Comparison of ENCODE assay signal across 19 mouse cellular contexts in genomic region chr9:45429392-45429791, GRCm38 (mm10). TPM values are rescaled to one million over a fixed set of nuclear protein-coding genes. Genes with fewer than 3 reads are reported as not detected.
DNase-seq lines count a peak whose midpoint lies in the region; ATAC-seq and TF ChIP-seq lines count a peak whose summit lies in the region.
"Had no signal": no experiment of that assay in that cellular context is flagged by ENCODE, and none has a peak within 500 bp of the region (broad histone marks: within the 10 kb centered on the region; RNA-seq: fewer than 3 reads in every experiment).

No protein-coding gene starts in this region.

- H3K4me2 ChIP-seq in embryonic facial prominence, embryonic 15.5 days (replicated peaks), result 0 out of 2 replicates have a peak overlapping the region, but pooled peaks have one; percentile 84
- H3K4me2 ChIP-seq in midbrain, embryonic 13.5 days (replicated peaks), result peak overlapping the region; percentile 78; the same call in 1 of the 2 replicates
- no peak overlapping the region for H3K4me2 ChIP-seq in midbrain, embryonic 11.5 days
- H3K4me2 ChIP-seq in hindbrain, postnatal 0 days (ENCODE audit: low read depth, low read length), result peak overlapping the region; percentile 86
- peak overlapping the region; percentile 61; the same call in 1 of the 2 replicates for H3K4me2 ChIP-seq in neural tube, embryonic 14.5 days (ENCODE audit: low read depth, low read length)

- intact Hi-C loops in gastrocnemius, postnatal 14 days (cut with DNase I; ENCODE audit: low total_unique reads), result no loop called here

- WGBS in embryonic facial prominence, embryonic 15.5 days, result 30% methylated on average over 5 of the region's 5 CpGs
- WGBS in embryonic facial prominence, embryonic 10.5 days, result 26% methylated on average over 5 of the region's 5 CpGs
- WGBS in midbrain, embryonic 13.5 days, result 29% methylated on average over 5 of the region's 5 CpGs
- WGBS in midbrain, embryonic 11.5 days, result 33% methylated on average over 5 of the region's 5 CpGs
- 33% methylated on average over 5 of the region's 5 CpGs for WGBS in hindbrain, postnatal 0 days
- 27% methylated on average over 5 of the region's 5 CpGs for WGBS in neural tube, embryonic 14.5 days

- no peak for ATAC-seq in embryonic facial prominence, embryonic 15.5 days (ENCODE audit: insufficient number of reproducible peaks, low FRiP score, low TSS enrichment, low read depth)
- no peak for ATAC-seq in midbrain, embryonic 13.5 days
- no peak for ATAC-seq in midbrain, embryonic 11.5 days (ENCODE audit: low FRiP score)
- ATAC-seq in hindbrain, postnatal 0 days, result no peak
- ATAC-seq in neural tube, embryonic 14.5 days (ENCODE audit: low read depth), result no peak

- DNase-seq in embryonic facial prominence, embryonic 10.5 days (ENCODE audit: low spot score), result no peak
- DNase-seq in midbrain, embryonic 11.5 days (ENCODE audit: low spot score, missing footprints), result no peak
- DNase-seq in hindbrain, postnatal 0 days (ENCODE audit: low spot score), result no peak
- DNase-seq in cerebellum, adult 8-10 months, result no peak
- DNase-seq in gastrocnemius, postnatal 14 days, result no peak
- DNase-seq: adrenal gland, postnatal 10 days; gastrocnemius, postnatal 25 days; heart, adult 2 months; heart, postnatal 14 days; kidney, adult 11 months; liver, embryonic 13.5 days; lung, adult 2 months; lung, postnatal 14 days had no signal

- no peak overlapping the region for H3K27ac ChIP-seq in embryonic facial prominence, embryonic 15.5 days (replicated peaks)
- no peak overlapping the region for H3K27ac ChIP-seq in embryonic facial prominence, embryonic 10.5 days (replicated peaks)
- no peak overlapping the region for H3K27ac ChIP-seq in midbrain, embryonic 13.5 days
- H3K27ac ChIP-seq in midbrain, embryonic 11.5 days (ENCODE audit: low read depth, low read length), result no peak overlapping the region
- no peak overlapping the region for H3K27ac ChIP-seq in hindbrain, postnatal 0 days
- H3K27ac ChIP-seq in neural tube, embryonic 14.5 days (ENCODE audit: low read depth, low read length), result no peak overlapping the region
- H3K27ac ChIP-seq: heart, adult 2 months; heart, embryonic 13.5 days; liver, embryonic 13.5 days had no signal

- no peak for TF ChIP-seq CTCF in hindbrain, postnatal 0 days (IDR thresholded peaks at IDR 0.05; ENCODE audit: low read depth)

- peaks cover 20% of the 10 kb centered on the region for H3K4me1 ChIP-seq in embryonic facial prominence, embryonic 15.5 days
- peaks cover 28% of the 10 kb centered on the region for H3K4me1 ChIP-seq in embryonic facial prominence, embryonic 10.5 days
- H3K4me1 ChIP-seq in midbrain, embryonic 13.5 days (replicated peaks), result peaks cover 47% of the 10 kb centered on the region
- peaks cover 9% of the 10 kb centered on the region for H3K4me1 ChIP-seq in midbrain, embryonic 11.5 days (ENCODE audit: control insufficient read depth, insufficient read depth, low read length)
- H3K4me1 ChIP-seq in hindbrain, postnatal 0 days (ENCODE audit: insufficient read depth, low read length), result peaks cover 18% of the 10 kb centered on the region; the same call in 1 of the 2 replicates
- H3K4me1 ChIP-seq in neural tube, embryonic 14.5 days (ENCODE audit: control insufficient read depth, insufficient read depth, low read length), result peaks cover 16% of the 10 kb centered on the region
- H3K4me1 ChIP-seq: liver, embryonic 13.5 days had no signal

- H3K4me3 ChIP-seq in embryonic facial prominence, embryonic 15.5 days (replicated peaks), result no peak overlapping the region
- no peak overlapping the region for H3K4me3 ChIP-seq in embryonic facial prominence, embryonic 10.5 days
- H3K4me3 ChIP-seq in midbrain, embryonic 13.5 days (replicated peaks), result peak overlapping the region; percentile 55; the same call in 1 of the 2 replicates
- no peak overlapping the region for H3K4me3 ChIP-seq in midbrain, embryonic 11.5 days (ENCODE audit: low read depth, low read length)
- 0 out of 2 replicates have a peak overlapping the region, but pooled peaks have one; percentile 63 for H3K4me3 ChIP-seq in hindbrain, postnatal 0 days (ENCODE audit: low read length)
- peak overlapping the region; percentile 65; the same call in 1 of the 2 replicates for H3K4me3 ChIP-seq in neural tube, embryonic 14.5 days (ENCODE audit: low read depth, low read length)
- H3K4me3 ChIP-seq: heart, adult 2 months; liver, embryonic 13.5 days had no signal

- H3K36me3 ChIP-seq in embryonic facial prominence, embryonic 15.5 days, result no peaks in the 10 kb centered on the region
- H3K36me3 ChIP-seq in embryonic facial prominence, embryonic 10.5 days (replicated peaks), result no peaks in the 10 kb centered on the region
- H3K36me3 ChIP-seq in midbrain, embryonic 13.5 days, result no peaks in the 10 kb centered on the region
- no peaks in the 10 kb centered on the region for H3K36me3 ChIP-seq in midbrain, embryonic 11.5 days (ENCODE audit: control insufficient read depth, insufficient read depth, low read length)
- H3K36me3 ChIP-seq in hindbrain, postnatal 0 days (ENCODE audit: insufficient read depth, low read length), result no peaks in the 10 kb centered on the region
- no peaks in the 10 kb centered on the region for H3K36me3 ChIP-seq in neural tube, embryonic 14.5 days (ENCODE audit: control insufficient read depth, insufficient read depth, low read length)
- H3K36me3 ChIP-seq: heart, embryonic 13.5 days; liver, embryonic 13.5 days had no signal

- no peak overlapping the region for H3K9ac ChIP-seq in embryonic facial prominence, embryonic 15.5 days
- H3K9ac ChIP-seq in midbrain, embryonic 13.5 days (replicated peaks), result no peak overlapping the region
- no peak overlapping the region for H3K9ac ChIP-seq in midbrain, embryonic 11.5 days (ENCODE audit: low read length)
- H3K9ac ChIP-seq in hindbrain, postnatal 0 days (replicated peaks; ENCODE audit: low read length), result no peak overlapping the region
- H3K9ac ChIP-seq in neural tube, embryonic 14.5 days (replicated peaks; ENCODE audit: low read depth, low read length), result no peak overlapping the region
- H3K9ac ChIP-seq: liver, embryonic 13.5 days had no signal

- peaks cover 53% of the 10 kb centered on the region for H3K27me3 ChIP-seq in embryonic facial prominence, embryonic 15.5 days
- peaks cover 87% of the 10 kb centered on the region for H3K27me3 ChIP-seq in embryonic facial prominence, embryonic 10.5 days (replicated peaks; ENCODE audit: low read depth, poor library complexity, severe bottlenecking)
- peaks cover 44% of the 10 kb centered on the region for H3K27me3 ChIP-seq in midbrain, embryonic 13.5 days
- H3K27me3 ChIP-seq in midbrain, embryonic 11.5 days (ENCODE audit: control insufficient read depth, insufficient read depth, low read length), result peaks cover 40% of the 10 kb centered on the region
- no peaks in the 10 kb centered on the region; the same call in 1 of the 2 replicates for H3K27me3 ChIP-seq in hindbrain, postnatal 0 days (ENCODE audit: insufficient read depth, low read length)
- peaks cover 15% of the 10 kb centered on the region for H3K27me3 ChIP-seq in neural tube, embryonic 14.5 days (ENCODE audit: control insufficient read depth, insufficient read depth, low read length)

- H3K9me3 ChIP-seq in embryonic facial prominence, embryonic 15.5 days (replicated peaks), result no peaks in the 10 kb centered on the region
- no peaks in the 10 kb centered on the region for H3K9me3 ChIP-seq in embryonic facial prominence, embryonic 10.5 days
- H3K9me3 ChIP-seq in midbrain, embryonic 13.5 days, result no peaks in the 10 kb centered on the region
- no peaks in the 10 kb centered on the region for H3K9me3 ChIP-seq in midbrain, embryonic 11.5 days (ENCODE audit: control insufficient read depth, low read length)
- no peaks in the 10 kb centered on the region for H3K9me3 ChIP-seq in hindbrain, postnatal 0 days (ENCODE audit: low read length)
- H3K9me3 ChIP-seq in neural tube, embryonic 14.5 days (ENCODE audit: control insufficient read depth, low read length), result no peaks in the 10 kb centered on the region
- H3K9me3 ChIP-seq: heart, embryonic 13.5 days; liver, embryonic 13.5 days; megakaryocyte, embryonic 14.5 days had no signal

RNA-seq across cellular contexts. Expression of gene Dscaml1, which starts 3.0 kb away (rescaled TPM):
- polyA plus RNA-seq in embryonic facial prominence, embryonic 15.5 days (2015; fragmentation: Nextera tagmentation; extraction: Ambion mirVana), result 0.89 and 1.3 TPM in 2 replicates
- polyA plus RNA-seq in embryonic facial prominence, embryonic 10.5 days (2016; fragmentation: Nextera tagmentation; extraction: Ambion mirVana), result 0.50 and 0.67 TPM in 2 replicates
- polyA plus RNA-seq in midbrain, embryonic 13.5 days (2015; fragmentation: Nextera tagmentation; extraction: Ambion mirVana), result 8.4 and 9.5 TPM in 2 replicates
- 0.74 and 0.86 TPM in 2 replicates for polyA plus RNA-seq in midbrain, embryonic 11.5 days (2014; fragmentation: Nextera tagmentation; extraction: Ambion mirVana)
- total RNA-seq in hindbrain, postnatal 0 days (2014; rRNA removed), result 37.5 and 47.4 TPM in 2 replicates
- polyA plus RNA-seq in hindbrain, postnatal 0 days (2015; fragmentation: Nextera tagmentation; extraction: Ambion mirVana), result 10.5 and 12.4 TPM in 2 replicates
- 18.3 and 24.3 TPM in 2 replicates for polyA plus RNA-seq in neural tube, embryonic 14.5 days (2014; fragmentation: Nextera tagmentation; extraction: Ambion mirVana)
- under 1 TPM in 1 of 2 experiments, not detected in 1; 0.21 TPM for total RNA-seq in gastrocnemius, postnatal 14 days (2021)
- total RNA-seq: gastrocnemius, postnatal 25 days; heart, adult 2 months; heart, postnatal 14 days; neutrophil, adult 5-6 weeks had no signal
- polyA plus RNA-seq: liver, embryonic 13.5 days had no signal

RNA-seq across cellular contexts. Expression of gene Fxyd2, which starts 29.9 kb away (rescaled TPM):
- polyA plus RNA-seq in embryonic facial prominence, embryonic 15.5 days (2015; fragmentation: Nextera tagmentation; extraction: Ambion mirVana), result 5.3 and 6.8 TPM in 2 replicates
- polyA plus RNA-seq in embryonic facial prominence, embryonic 10.5 days (2016; fragmentation: Nextera tagmentation; extraction: Ambion mirVana), result 0.76 and 1.1 TPM in 2 replicates
- 3.6 and 5.5 TPM in 2 replicates for polyA plus RNA-seq in midbrain, embryonic 13.5 days (2015; fragmentation: Nextera tagmentation; extraction: Ambion mirVana)
- polyA plus RNA-seq in midbrain, embryonic 11.5 days (2014; fragmentation: Nextera tagmentation; extraction: Ambion mirVana), result 1.00 and 1.5 TPM in 2 replicates
- 17.1 and 18.6 TPM in 2 replicates for total RNA-seq in hindbrain, postnatal 0 days (2014; rRNA removed)
- 19.5 and 21.5 TPM in 2 replicates for polyA plus RNA-seq in hindbrain, postnatal 0 days (2015; fragmentation: Nextera tagmentation; extraction: Ambion mirVana)
- 9.6 and 9.9 TPM in 2 replicates for polyA plus RNA-seq in neural tube, embryonic 14.5 days (2014; fragmentation: Nextera tagmentation; extraction: Ambion mirVana)
- 1 to 10 TPM; 1.4 to 1.5 TPM for total RNA-seq in gastrocnemius, postnatal 14 days (2021)
- total RNA-seq: neutrophil, adult 5-6 weeks had no signal

RNA-seq across cellular contexts. Expression of gene Fxyd6, which starts 59.4 kb away (rescaled TPM):
- polyA plus RNA-seq in embryonic facial prominence, embryonic 15.5 days (2015; fragmentation: Nextera tagmentation; extraction: Ambion mirVana), result 77.4 and 77.5 TPM in 2 replicates
- polyA plus RNA-seq in embryonic facial prominence, embryonic 10.5 days (2016; fragmentation: Nextera tagmentation; extraction: Ambion mirVana), result 128 and 131 TPM in 2 replicates
- polyA plus RNA-seq in midbrain, embryonic 13.5 days (2015; fragmentation: Nextera tagmentation; extraction: Ambion mirVana), result 364 and 384 TPM in 2 replicates
- 123 and 129 TPM in 2 replicates for polyA plus RNA-seq in midbrain, embryonic 11.5 days (2014; fragmentation: Nextera tagmentation; extraction: Ambion mirVana)
- 461 and 490 TPM in 2 replicates for total RNA-seq in hindbrain, postnatal 0 days (2014; rRNA removed)
- 752 and 767 TPM in 2 replicates for polyA plus RNA-seq in hindbrain, postnatal 0 days (2015; fragmentation: Nextera tagmentation; extraction: Ambion mirVana)
- polyA plus RNA-seq in neural tube, embryonic 14.5 days (2014; fragmentation: Nextera tagmentation; extraction: Ambion mirVana), result 257 and 341 TPM in 2 replicates
- total RNA-seq in gastrocnemius, postnatal 14 days (2021), result 10 to 100 TPM; 36.6 to 44.5 TPM
- total RNA-seq: neutrophil, adult 5-6 weeks had no signal

Comparison
In these comparisons a context has a peak if more than half of its experiments do, and no peak if none do; other contexts are left out.
1. H3K4me3 ChIP-seq: peak in midbrain, embryonic 13.5 days (single experiment), hindbrain, postnatal 0 days (single experiment) and neural tube, embryonic 14.5 days (single experiment); none in embryonic facial prominence, embryonic 15.5 days (single experiment), embryonic facial prominence, embryonic 10.5 days (single experiment) and midbrain, embryonic 11.5 days (single experiment).